Mouse (Mus musculus) liver, embryonic 14.5 days (tissue): ENCODE data around the gene Paqr7.

ENCODE experiments used
- CTCF ChIP-seq: IDR thresholded peaks from 2 replicates; pipeline ENCODE4 v1.5.1; 2016; ENCODE audit warnings: antibody characterized with exemption, low read depth, control low read depth
- EP300 ChIP-seq: IDR thresholded peaks from 2 replicates; pipeline ENCODE4 v1.6.1; 2016; ENCODE audit warnings: antibody characterized with exemption, low read depth

DNA sequence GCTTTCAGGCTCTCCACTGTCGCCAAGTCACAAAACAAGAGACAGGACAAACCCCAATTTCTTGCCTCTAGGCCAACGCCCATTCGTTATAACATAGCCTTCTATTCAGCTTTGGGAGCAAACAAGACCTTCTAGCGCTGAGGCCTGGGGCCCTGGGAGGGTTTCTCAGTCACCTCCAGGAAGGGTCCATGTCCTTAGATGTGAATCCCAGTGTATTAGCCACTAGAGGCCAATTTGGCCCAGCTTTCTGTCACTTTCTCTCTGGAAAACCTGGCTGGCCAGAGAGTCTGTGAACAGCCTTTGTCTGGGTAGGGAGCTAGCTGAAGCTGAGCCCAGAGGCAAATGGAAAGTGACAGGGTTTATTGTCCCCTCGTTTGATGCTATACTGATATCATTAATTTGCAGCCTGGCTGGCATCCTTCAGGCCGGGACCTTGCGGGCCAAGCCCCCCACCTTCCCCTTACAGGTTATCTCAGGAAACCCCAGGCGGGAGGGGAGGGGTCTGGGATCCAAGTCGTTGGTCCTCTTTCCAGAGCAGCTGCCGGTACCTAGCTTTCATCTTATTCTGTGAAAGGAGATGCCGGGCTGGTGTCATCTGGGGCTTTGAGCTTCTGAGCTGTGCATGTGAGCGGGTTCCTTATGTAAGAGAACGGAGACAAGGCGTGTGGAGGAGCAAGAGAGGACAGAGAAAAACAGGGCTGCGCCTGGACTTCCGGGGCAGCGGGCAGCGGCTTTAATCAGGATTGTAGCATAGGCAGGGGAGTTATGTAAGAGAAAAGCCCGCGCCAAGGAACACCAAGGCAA, 45.9 kb upstream of the Paqr7 start:
- TF ChIP-seq CTCF = no peak
- TF ChIP-seq EP300 = no peak
